Mouse (Mus musculus): ENCODE measurements around the gene OR5BS1P.
"Not testable (repeated sequence)": the region's sequence is repeated elsewhere in the genome, so short reads cannot be mapped to it uniquely, and the experiment has no call there.

Gene OR5BS1P

DNA sequence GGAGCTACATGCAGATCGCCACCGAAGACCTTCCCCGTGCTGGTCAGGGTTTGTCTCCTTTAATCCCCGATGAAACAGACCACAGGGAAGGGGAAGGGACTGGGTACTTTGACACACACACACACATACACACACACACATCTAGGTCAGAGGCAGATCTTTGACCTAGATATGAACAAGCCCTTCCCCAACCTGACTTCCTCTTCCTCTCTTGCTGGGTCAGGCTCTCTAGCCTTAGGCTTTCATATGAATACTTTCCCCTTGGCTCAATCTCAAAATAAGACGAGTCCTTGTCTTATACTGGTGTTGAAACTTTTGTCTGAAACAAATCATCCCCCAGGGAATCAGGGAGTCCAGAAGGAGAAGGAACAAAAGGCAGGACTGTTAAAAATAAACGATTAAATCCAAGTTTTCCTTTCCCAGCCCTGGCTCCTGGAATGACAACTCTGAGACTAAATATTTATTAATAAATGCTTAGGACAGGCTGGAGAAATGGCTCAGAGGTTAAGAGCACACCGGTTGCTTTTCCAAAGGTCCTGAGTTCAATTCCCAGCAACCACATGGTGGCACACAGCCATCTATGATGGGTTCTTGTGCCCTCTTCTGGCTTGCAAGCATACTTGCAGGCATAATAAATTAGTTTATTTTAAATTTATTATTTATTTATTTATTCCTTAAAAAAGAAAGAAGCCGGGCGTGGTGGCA is 36.7 kb downstream of the OR5BS1P start:
- DNase-seq (ENCODE audit: low read depth, low spot score) = no peak

DNA sequence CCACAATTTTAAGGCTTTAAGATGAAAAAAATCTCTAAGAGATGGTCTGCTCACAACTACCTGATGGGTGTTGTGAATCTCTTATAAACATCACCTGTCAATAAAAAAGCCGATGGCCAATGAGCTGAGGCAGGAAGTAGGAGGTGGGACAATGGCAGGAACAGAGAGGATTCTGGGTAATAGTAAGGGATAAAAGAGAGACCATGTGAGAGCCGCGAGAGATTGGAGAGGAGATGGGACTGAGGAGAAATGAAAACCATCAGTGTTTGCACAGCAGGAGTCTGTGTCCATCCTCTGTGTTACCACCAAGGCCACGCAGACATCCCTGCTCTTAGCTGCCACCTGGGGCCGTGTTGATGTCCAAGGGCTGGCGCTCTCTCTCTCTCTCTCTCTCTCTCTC is 37.6 kb downstream of the OR5BS1P start:
- DNase-seq (ENCODE audit: low read depth, low spot score) = peak; percentile 77

DNA sequence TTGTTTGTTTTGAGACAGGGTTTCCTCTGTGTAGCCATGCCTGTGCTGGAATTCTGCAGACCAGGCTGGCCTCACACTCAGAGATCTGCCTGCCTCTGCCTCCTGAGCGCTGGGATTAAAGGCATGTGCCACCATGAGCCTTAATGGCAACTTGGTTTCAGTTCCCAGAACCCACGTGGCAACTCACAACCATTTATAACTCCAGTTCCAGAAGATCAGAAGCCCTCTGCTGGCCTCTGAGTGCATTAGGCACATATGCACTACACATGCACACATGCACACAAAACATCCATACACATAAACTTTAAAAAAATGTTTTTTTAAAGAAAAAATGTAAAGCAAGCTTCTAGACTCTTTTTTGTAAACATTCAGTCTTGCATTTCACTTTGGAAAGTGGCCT is 39.7 kb downstream of the OR5BS1P start:
- no peak for DNase-seq (ENCODE audit: low read depth, low spot score)

GRCm38 (mm10) chr15:98510438-98511385 is 41.0 kb downstream of the OR5BS1P start:
- peak; percentile 84 for DNase-seq (ENCODE audit: low read depth, low spot score)

GRCm38 (mm10) chr15:98511386-98511928 is 41.8 kb downstream of the OR5BS1P start:
- DNase-seq (ENCODE audit: low read depth, low spot score) = no peak

DNA sequence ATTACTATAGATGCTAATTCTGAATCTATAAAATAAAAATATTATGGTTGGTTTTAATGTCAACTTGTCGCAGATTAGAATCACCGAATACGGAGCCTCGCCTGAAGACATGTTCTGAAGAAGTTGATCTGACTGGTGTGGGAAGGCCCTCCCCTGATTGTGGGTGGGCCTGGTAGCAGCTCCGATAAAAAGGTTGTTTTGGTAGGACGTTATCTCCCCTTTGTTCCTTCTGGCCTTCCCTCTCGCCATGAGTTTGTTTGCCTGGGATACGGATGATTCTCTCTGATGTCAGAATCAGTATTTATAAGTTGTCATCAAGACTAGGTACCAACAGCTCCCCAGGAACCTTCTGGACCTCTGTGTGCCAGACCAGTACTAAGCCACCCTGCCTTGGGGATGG is 42.5 kb downstream of the OR5BS1P start:
- no peak for DNase-seq (ENCODE audit: low read depth, low spot score)

GRCm38 (mm10) chr15:98512799-98513321 is 43.2 kb downstream of the OR5BS1P start:
- no peak for DNase-seq (ENCODE audit: low read depth, low spot score)

DNA sequence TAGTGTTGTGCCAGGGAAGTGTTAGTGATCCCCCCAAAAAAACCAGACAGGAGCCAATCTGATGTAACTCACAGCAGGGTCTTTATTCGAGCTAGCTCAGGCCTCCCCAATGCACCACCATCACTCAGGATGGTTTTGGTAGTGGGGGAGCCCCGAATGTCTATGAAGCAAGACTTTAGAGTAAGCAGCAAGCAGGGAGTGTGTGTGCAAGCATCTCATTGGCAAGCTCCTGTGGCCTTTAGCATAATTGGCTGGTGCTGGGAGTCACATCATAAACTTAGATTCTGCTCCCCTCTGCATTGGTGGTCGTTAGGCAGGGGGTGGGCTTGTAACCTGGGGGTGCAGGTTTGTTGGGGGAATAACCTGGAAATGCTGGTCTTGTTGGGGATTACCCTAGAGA is 44.0 kb downstream of the OR5BS1P start:
- DNase-seq (ENCODE audit: low read depth, low spot score) = not testable (repeated sequence)

GRCm38 (mm10) chr15:98514146-98514545 is 44.5 kb downstream of the OR5BS1P start:
- DNase-seq (ENCODE audit: low read depth, low spot score) = no peak

GRCm38 (mm10) chr15:98514845-98515244 is 45.1 kb downstream of the OR5BS1P start:
- not testable (repeated sequence) for DNase-seq (ENCODE audit: low read depth, low spot score)

- DNase-seq (ENCODE audit: low read depth, low spot score) = peak; percentile 71
Measured at GRCm38 (mm10) chr15:98517380-98518355, 48.0 kb downstream of the OR5BS1P start.

DNA sequence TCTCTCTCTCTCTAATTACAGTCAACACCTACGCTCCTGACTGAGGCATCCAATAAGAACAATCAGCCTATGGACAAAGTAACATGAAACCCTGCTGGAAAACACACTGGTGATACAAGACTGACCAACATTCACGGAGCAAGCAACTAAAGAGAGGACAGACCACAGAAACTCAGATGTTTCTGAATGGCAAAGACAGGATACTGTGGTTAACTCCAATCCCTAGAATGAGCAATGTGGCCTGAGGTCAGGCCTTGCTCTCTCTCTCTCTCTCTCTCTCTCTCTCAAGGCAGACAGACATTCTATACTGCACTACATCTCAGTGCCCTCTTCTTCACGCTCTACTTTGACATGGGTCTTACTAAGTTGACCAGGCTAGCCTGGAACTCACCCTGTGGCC is 51.5 kb downstream of the OR5BS1P start:
- no peak for DNase-seq (ENCODE audit: low read depth, low spot score)

- DNase-seq (ENCODE audit: low read depth, low spot score) = peak; percentile 77
Measured at GRCm38 (mm10) chr15:98526057-98526456, 56.4 kb downstream of the OR5BS1P start.

DNA sequence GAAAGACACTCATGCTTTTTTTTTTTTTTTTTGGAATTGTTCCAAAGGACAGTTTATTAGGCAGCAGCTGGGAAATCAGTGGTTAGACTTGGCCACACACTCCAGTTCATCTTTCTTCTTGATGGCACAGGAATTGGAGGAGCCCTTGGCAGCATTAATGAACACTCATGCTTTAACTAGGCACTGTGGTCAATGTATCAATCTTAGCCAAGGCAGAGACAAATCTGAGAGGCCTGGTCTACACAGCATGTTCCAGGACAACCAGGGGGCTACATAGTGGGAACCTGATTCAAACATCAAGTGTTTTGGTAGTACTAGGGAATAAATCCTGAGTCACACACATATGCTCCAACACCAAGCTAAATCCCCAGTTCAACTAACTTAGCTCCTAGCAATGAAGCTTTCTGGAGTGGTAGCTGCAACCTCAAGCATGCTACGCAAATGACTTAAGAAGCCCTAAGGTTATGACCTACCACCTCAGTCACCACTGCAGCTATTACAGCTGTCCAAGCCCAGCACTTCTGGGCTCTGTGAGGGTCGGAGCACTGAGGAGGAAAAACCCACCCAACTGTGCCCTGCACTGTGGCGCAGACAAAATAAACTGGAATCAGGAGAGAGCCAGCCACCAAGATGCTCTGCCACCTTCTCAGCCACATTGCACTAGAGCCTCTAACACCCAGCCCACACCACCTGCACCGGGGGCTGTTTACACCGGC is 57.5 kb downstream of the OR5BS1P start:
- no peak for DNase-seq (ENCODE audit: low read depth, low spot score)

GRCm38 (mm10) chr15:98528066-98528563 is 58.4 kb downstream of the OR5BS1P start:
- DNase-seq (ENCODE audit: low read depth, low spot score) = peak; percentile 55
